Mouse (Mus musculus): ENCODE measurements around the gene Mrgpre. TPM values are rescaled to one million over a fixed set of nuclear protein-coding genes. Genes with fewer than 3 reads are reported as not detected.

Gene Mrgpre
- polyA plus RNA-seq, 1 experiment from 2014 or later, result 0.55 TPM

- TF ChIP-seq EP300 (optimal IDR thresholded peaks at IDR 0.05) (no peak), CTCF (IDR thresholded peaks at IDR 0.05; ENCODE audit: low read depth) (no peak)
- no peak overlapping the region for H3K27ac ChIP-seq (replicated peaks)
- DNase-seq (ENCODE audit: low spot score) (no peak), ATAC-seq (ENCODE audit: low FRiP score, low TSS enrichment) (no peak)
- no peak overlapping the region for H3K9ac ChIP-seq (ENCODE audit: low read length)
- peaks cover 3% of the 10 kb centered on the region for H3K27me3 ChIP-seq (ENCODE audit: control insufficient read depth, insufficient read depth, low read length)
- H3K4me1 ChIP-seq (replicated peaks; ENCODE audit: control insufficient read depth, insufficient read depth), result no peaks in the 10 kb centered on the region
- H3K9me3 ChIP-seq (ENCODE audit: control insufficient read depth, low read length), result no peaks in the 10 kb centered on the region
- no peaks in the 10 kb centered on the region for H3K36me3 ChIP-seq (ENCODE audit: control insufficient read depth, insufficient read depth, low read length)
- no peak overlapping the region for H3K4me2 ChIP-seq (replicated peaks; ENCODE audit: low read depth)
- no peak overlapping the region for H3K4me3 ChIP-seq (ENCODE audit: low read depth, low read length)
- 62% methylated on average over 4 of the region's 4 CpGs for WGBS
These were observed 32.2 kb downstream of the Mrgpre start for GRCm38 (mm10) chr7:143752056-143752455.

GRCm38 (mm10) chr7:143751380-143751779, 32.9 kb downstream of the Mrgpre start:
- H3K27me3 ChIP-seq (ENCODE audit: control insufficient read depth, insufficient read depth, low read length), result peaks cover 3% of the 10 kb centered on the region
- no peak overlapping the region for H3K4me2 ChIP-seq (replicated peaks; ENCODE audit: low read depth)
- H3K9me3 ChIP-seq (ENCODE audit: control insufficient read depth, low read length), result no peaks in the 10 kb centered on the region
- no peak for DNase-seq (ENCODE audit: low spot score)
- no peaks in the 10 kb centered on the region for H3K4me1 ChIP-seq (replicated peaks; ENCODE audit: control insufficient read depth, insufficient read depth)
- 59% methylated on average over 1 of the region's 1 CpGs for WGBS
- no peak overlapping the region for H3K9ac ChIP-seq (ENCODE audit: low read length)
- no peaks in the 10 kb centered on the region for H3K36me3 ChIP-seq (ENCODE audit: control insufficient read depth, insufficient read depth, low read length)
- no peak for TF ChIP-seq EP300 (optimal IDR thresholded peaks at IDR 0.05)
- no peak for TF ChIP-seq CTCF (IDR thresholded peaks at IDR 0.05; ENCODE audit: low read depth)
- no peak overlapping the region for H3K27ac ChIP-seq (replicated peaks)
- no peak overlapping the region for H3K4me3 ChIP-seq (ENCODE audit: low read depth, low read length)
- no peak for ATAC-seq (ENCODE audit: low FRiP score, low TSS enrichment)

- TF ChIP-seq CTCF (IDR thresholded peaks at IDR 0.05; ENCODE audit: low read depth) (no peak), EP300 (optimal IDR thresholded peaks at IDR 0.05) (no peak)
- 67% methylated on average over 3 of the region's 3 CpGs for WGBS
- no peaks in the 10 kb centered on the region for H3K4me1 ChIP-seq (replicated peaks; ENCODE audit: control insufficient read depth, insufficient read depth)
- no peak for ATAC-seq (ENCODE audit: low FRiP score, low TSS enrichment)
- no peaks in the 10 kb centered on the region for H3K36me3 ChIP-seq (ENCODE audit: control insufficient read depth, insufficient read depth, low read length)
- no peak overlapping the region for H3K9ac ChIP-seq (ENCODE audit: low read length)
- no peaks in the 10 kb centered on the region for H3K27me3 ChIP-seq (ENCODE audit: control insufficient read depth, insufficient read depth, low read length)
- no peak overlapping the region for H3K4me2 ChIP-seq (replicated peaks; ENCODE audit: low read depth)
- H3K9me3 ChIP-seq (ENCODE audit: control insufficient read depth, low read length), result no peaks in the 10 kb centered on the region
- H3K27ac ChIP-seq (replicated peaks), result no peak overlapping the region
- H3K4me3 ChIP-seq (ENCODE audit: low read depth, low read length), result no peak overlapping the region
- DNase-seq (ENCODE audit: low spot score), result no peak
These were observed 35.3 kb downstream of the Mrgpre start for GRCm38 (mm10) chr7:143749045-143749444.

- TF ChIP-seq CTCF (IDR thresholded peaks at IDR 0.05; ENCODE audit: low read depth) (peak; percentile 94), EP300 (optimal IDR thresholded peaks at IDR 0.05) (no peak)
- DNase-seq (ENCODE audit: low spot score) (peak; percentile 93), ATAC-seq (ENCODE audit: low FRiP score, low TSS enrichment) (peak; percentile 79)
- WGBS, result 4% methylated on average over 16 of the region's 16 CpGs
- H3K4me3 ChIP-seq (ENCODE audit: low read depth, low read length), result no peak overlapping the region
- no peak overlapping the region for H3K27ac ChIP-seq (replicated peaks)
- H3K4me2 ChIP-seq (replicated peaks; ENCODE audit: low read depth), result peak overlapping the region; percentile 47
- no peaks in the 10 kb centered on the region for H3K9me3 ChIP-seq (ENCODE audit: control insufficient read depth, low read length)
- no peaks in the 10 kb centered on the region for H3K36me3 ChIP-seq (ENCODE audit: control insufficient read depth, insufficient read depth, low read length)
- H3K9ac ChIP-seq (ENCODE audit: low read length), result 0 out of 2 replicates have a peak overlapping the region, but pooled peaks have one; percentile 2
- no peaks in the 10 kb centered on the region for H3K27me3 ChIP-seq (ENCODE audit: control insufficient read depth, insufficient read depth, low read length)
- no peaks in the 10 kb centered on the region for H3K4me1 ChIP-seq (replicated peaks; ENCODE audit: control insufficient read depth, insufficient read depth)
These were observed 36.0 kb downstream of the Mrgpre start for GRCm38 (mm10) chr7:143748041-143748868.

- peak overlapping the region; percentile 97 for H3K27ac ChIP-seq (replicated peaks)
- H3K9me3 ChIP-seq (ENCODE audit: control insufficient read depth, low read length), result no peaks in the 10 kb centered on the region
- peak overlapping the region; percentile 94 for H3K4me2 ChIP-seq (replicated peaks; ENCODE audit: low read depth)
- WGBS, result 15% methylated on average over 2 of the region's 2 CpGs
- peak overlapping the region; percentile 89 for H3K9ac ChIP-seq (ENCODE audit: low read length)
- H3K27me3 ChIP-seq (ENCODE audit: control insufficient read depth, insufficient read depth, low read length), result no peaks in the 10 kb centered on the region
- peak overlapping the region; percentile 88 for H3K4me3 ChIP-seq (ENCODE audit: low read depth, low read length)
- peak; percentile 55 for ATAC-seq (ENCODE audit: low FRiP score, low TSS enrichment)
- DNase-seq (ENCODE audit: low spot score), result peak; percentile 41
- H3K4me1 ChIP-seq (replicated peaks; ENCODE audit: control insufficient read depth, insufficient read depth), result peaks cover 15% of the 10 kb centered on the region
- TF ChIP-seq EP300 (optimal IDR thresholded peaks at IDR 0.05), result no peak
- no peak for TF ChIP-seq CTCF (IDR thresholded peaks at IDR 0.05; ENCODE audit: low read depth)
- no peaks in the 10 kb centered on the region; the same call in 1 of the 2 replicates for H3K36me3 ChIP-seq (ENCODE audit: control insufficient read depth, insufficient read depth, low read length)
These were observed 43.6 kb downstream of the Mrgpre start for GRCm38 (mm10) chr7:143740653-143741052.
